Mouse (Mus musculus): ENCODE measurements around the gene Gm20662.

DNA sequence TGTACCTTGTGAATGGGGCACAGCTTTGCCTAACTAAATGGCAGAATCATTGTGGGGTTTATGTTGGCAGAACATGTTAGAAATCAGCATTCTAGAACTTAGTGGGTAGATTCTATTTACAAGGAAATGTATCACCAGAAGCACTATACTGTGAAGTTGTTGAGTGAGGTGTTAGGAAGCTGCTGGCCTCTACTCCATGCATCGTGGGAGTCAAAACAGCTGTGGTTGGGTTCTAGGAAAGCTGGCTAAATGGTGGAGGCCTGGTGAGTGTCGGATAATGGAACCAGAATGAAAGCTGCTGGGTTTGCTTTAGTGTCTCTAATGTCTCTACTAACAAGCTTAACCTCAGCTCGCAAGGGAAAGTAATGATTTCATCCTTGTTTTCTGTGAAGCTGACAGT, 21.0 kb downstream of the Gm20662 start:
- TF ChIP-seq CTCF (IDR thresholded peaks at IDR 0.05; ENCODE audit: low read depth): no peak
- TF ChIP-seq EP300 (optimal IDR thresholded peaks at IDR 0.05): no peak

Measured in stomach, postnatal 0 days (tissue).